Mouse (Mus musculus) heart, adult 8-10 months (tissue): ENCODE data around the gene Pgap3. TPM values are rescaled to one million over a fixed set of nuclear protein-coding genes. Genes with fewer than 3 reads are reported as not detected.
"Not testable (repeated sequence)": the region's sequence is repeated elsewhere in the genome, so short reads cannot be mapped to it uniquely, and the experiment has no call there.

Experiments
- DNase-seq: peaks from one replicate; pipeline ENCODE4 v3.0.0; 2022; ENCODE audit warnings: low spot score
- total RNA-seq, 4 experiments: library from RNA; stranded (reverse); gene quantifications; 2 replicates each; pipeline ENCODE4 v1.2.4; 2022

The Pgap3 gene
- total RNA-seq, 4 experiments from 2014 or later, result 8.2 to 9.6 (median 8.9) TPM

- DNase-seq, result no peak
These were observed 16.8 kb downstream of the Pgap3 start, which contains the start of gene Tcap for GRCm38 (mm10) chr11:98383261-98384030. Gene Tcap, plus strand, starts transcription at chr11:98383811.

GRCm38 (mm10) chr11:98382405-98382804, 17.9 kb downstream of the Pgap3 start:
- not testable (repeated sequence) for DNase-seq

- DNase-seq, result no peak
These were observed 18.6 kb downstream of the Pgap3 start for GRCm38 (mm10) chr11:98381651-98382050.

GRCm38 (mm10) chr11:98380106-98380505, 20.2 kb downstream of the Pgap3 start:
- no peak for DNase-seq

GRCm38 (mm10) chr11:98379379-98379778, 20.9 kb downstream of the Pgap3 start:
- peak; percentile 47 for DNase-seq

GRCm38 (mm10) chr11:98377787-98378186, 22.5 kb downstream of the Pgap3 start:
- DNase-seq, result peak; percentile 71

- DNase-seq, result no peak
These were observed 23.5 kb downstream of the Pgap3 start for GRCm38 (mm10) chr11:98376756-98377155.

GRCm38 (mm10) chr11:98374266-98374665, 26.0 kb downstream of the Pgap3 start:
- DNase-seq, result no peak

- DNase-seq, result no peak
These were observed 27.0 kb downstream of the Pgap3 start for GRCm38 (mm10) chr11:98373244-98373643.

- peak; percentile 61 for DNase-seq
These were observed 27.9 kb downstream of the Pgap3 start for GRCm38 (mm10) chr11:98372406-98372805.

GRCm38 (mm10) chr11:98371556-98372240, 28.6 kb downstream of the Pgap3 start:
- no peak for DNase-seq

GRCm38 (mm10) chr11:98370588-98370987, 29.7 kb downstream of the Pgap3 start:
- no peak for DNase-seq

GRCm38 (mm10) chr11:98369337-98369736, 31.0 kb downstream of the Pgap3 start:
- DNase-seq, result no peak

- no peak for DNase-seq
These were observed 32.5 kb downstream of the Pgap3 start for GRCm38 (mm10) chr11:98367863-98368186.

- no peak for DNase-seq
These were observed 33.0 kb downstream of the Pgap3 start for GRCm38 (mm10) chr11:98367171-98367862.

GRCm38 (mm10) chr11:98366290-98366689, 34.0 kb downstream of the Pgap3 start:
- DNase-seq, result no peak

- DNase-seq, result no peak
These were observed 35.9 kb downstream of the Pgap3 start for GRCm38 (mm10) chr11:98364410-98364809.

- no peak for DNase-seq
These were observed 36.5 kb downstream of the Pgap3 start for GRCm38 (mm10) chr11:98363817-98364216.

- no peak for DNase-seq
These were observed 39.3 kb downstream of the Pgap3 start for GRCm38 (mm10) chr11:98360866-98361521.

GRCm38 (mm10) chr11:98358161-98359083, 41.9 kb downstream of the Pgap3 start, which contains the start of gene Stard3:
Gene Stard3, plus strand, starts transcription at chr11:98358368.
- DNase-seq, result peak; percentile 89
